16 mouse cellular contexts compared by ENCODE assay signal in the genomic region with DNA sequence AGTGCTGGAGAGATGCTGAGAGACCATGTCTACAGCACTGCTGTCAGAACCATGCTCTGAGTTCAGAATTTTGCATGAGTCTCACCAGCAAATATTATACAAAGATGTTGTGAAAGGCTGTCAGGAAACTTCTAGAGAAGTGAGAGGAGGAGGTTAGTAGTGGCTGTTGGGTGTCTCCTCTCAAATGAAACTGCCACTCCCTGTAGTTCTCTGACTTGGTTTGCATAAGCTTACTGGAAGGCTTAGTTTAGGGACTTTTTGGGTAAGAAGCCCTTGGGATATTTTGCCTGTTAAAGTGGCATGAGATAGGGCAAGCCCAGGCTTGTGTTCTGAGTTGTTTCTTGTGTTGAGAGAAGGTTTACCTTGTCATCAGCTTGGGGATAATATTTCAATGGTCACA. TPM values are rescaled to one million over a fixed set of nuclear protein-coding genes. Genes with fewer than 3 reads are reported as not detected.
"Had no signal": no experiment of that assay in that cellular context is flagged by ENCODE, and none has a peak within 500 bp of the region (broad histone marks: within the 10 kb centered on the region; RNA-seq: fewer than 3 reads in every experiment).

No protein-coding gene starts in this region.

RNA-seq across cellular contexts. Expression of a gene that starts 40.7 kb away (rescaled TPM):
- total RNA-seq: layer of hippocampus, postnatal 10 days; left cerebral cortex, postnatal 10 days; liver, adult 2 months; megakaryocyte-erythroid progenitor cell, adult 5-6 weeks; midbrain, postnatal 0 days had no signal
- polyA plus RNA-seq: kidney, embryonic 15.5 days; limb, embryonic 11.5 days; liver, adult 2 months; liver, embryonic 13.5 days; liver, embryonic 16.5 days; lung, embryonic 16.5 days; macrophage; midbrain, embryonic 11.5 days; midbrain, embryonic 14.5 days; midbrain, postnatal 0 days; neural tube, embryonic 12.5 days; neural tube, embryonic 15.5 days; testis, adult 2 months had no signal
